Mouse (Mus musculus) lung, embryonic 14.5 days (tissue): ENCODE data around the gene Cherp. TPM values are rescaled to one million over a fixed set of nuclear protein-coding genes. Genes with fewer than 3 reads are reported as not detected.

Source experiments
- ATAC-seq: fragments of 200-750 bp; cut with Nextera tagmentation; 2 replicates; pipeline ENCODE4 v1.8.0; 2017; ENCODE audit warnings: mild to moderate bottlenecking, moderate TSS enrichment, moderate library complexity; ENCODE audit not compliant: insufficient read depth
- DNase-seq: peaks from one replicate; pipeline ENCODE4 v3.0.0-alpha.2; 2015
- H3K27ac ChIP-seq: fragments of 300-500 bp; sonication (generic); 2 replicates; pipeline ENCODE4 v1.5.1; 2014; ENCODE audit warnings: low read depth, mild to moderate bottlenecking, moderate library complexity
- H3K27me3 ChIP-seq: fragments of 300-500 bp; sonication (generic); 2 replicates; pipeline ENCODE4 v1.6.1; 2014; ENCODE audit warnings: low read length, control low read depth; ENCODE audit not compliant: insufficient read depth
- H3K36me3 ChIP-seq: fragments of 300-500 bp; sonication (generic); 2 replicates; pipeline ENCODE4 v1.6.1; 2014; ENCODE audit warnings: control low read depth; ENCODE audit not compliant: insufficient read depth
- H3K4me1 ChIP-seq: fragments of 300-500 bp; sonication (generic); 2 replicates; pipeline ENCODE4 v1.6.1; 2014; ENCODE audit warnings: antibody characterized with exemption, control low read depth; ENCODE audit not compliant: insufficient read depth
- H3K4me2 ChIP-seq: fragments of 300-500 bp; sonication (generic); 2 replicates; pipeline ENCODE4 v1.6.1; 2014; ENCODE audit warnings: mild to moderate bottlenecking
- H3K4me3 ChIP-seq: fragments of 300-500 bp; sonication (generic); 2 replicates; pipeline ENCODE4 v1.5.1; 2014; ENCODE audit warnings: low read depth, low read length
- H3K9ac ChIP-seq: fragments of 300-500 bp; sonication (generic); 2 replicates; pipeline ENCODE4 v1.6.1; 2014
- H3K9me3 ChIP-seq: fragments of 300-500 bp; sonication (generic); 2 replicates; pipeline ENCODE4 v1.6.1; 2016; ENCODE audit warnings: low read depth, low read length, control low read depth
- CTCF ChIP-seq: IDR thresholded peaks from 2 replicates; pipeline ENCODE4 v1.5.1; 2016; ENCODE audit warnings: antibody characterized with exemption, low read depth
- WGBS: fragments of 180-500 bp; shearing (Covaris S2); extraction: QIAGEN DNeasy Blood & Tissue Kit; methylation state at CpG from one replicate; pipeline ENCODE4 v1.1.7; 2014; 5-methylcytosine and 5-hydroxymethylcytosine counted together
- polyA plus RNA-seq: library from polyadenylated mRNA; unstranded; fragments of >200 nt; fragmentation: Nextera tagmentation; extraction: Ambion mirVana; gene quantifications from 2 replicates; pipeline ENCODE4 v1.2.1, GENCODE M21; 2014

The Cherp gene
- polyA plus RNA-seq, 1 experiment from 2014 or later: 80.2 TPM

- Histone ChIP-seq H3K27ac (peak overlapping the region; percentile 71; the same call in 1 of the 2 replicates), H3K4me1 (peaks cover 5% of the 10 kb centered on the region; the same call in 1 of the 2 replicates), H3K27me3 (no peaks in the 10 kb centered on the region), H3K9ac (peak overlapping the region; percentile 62), H3K9me3 (no peaks in the 10 kb centered on the region), H3K4me3 (peak overlapping the region; percentile 96), H3K4me2 (peak overlapping the region; percentile 88), H3K36me3 (peaks cover 52% of the 10 kb centered on the region)
- TF ChIP-seq CTCF: no peak
- DNase-seq (peak; percentile 10), ATAC-seq (no peak)
- WGBS: 12% methylated on average over 8 of the region's 8 CpGs
Measured at GRCm38 (mm10) chr8:72493381-72493780, 18.4 kb upstream of the Cherp start.

- Histone ChIP-seq H3K27me3 (no peaks in the 10 kb centered on the region), H3K4me2 (peak overlapping the region; percentile 94), H3K9me3 (no peaks in the 10 kb centered on the region), H3K4me3 (peak overlapping the region; percentile 96), H3K4me1 (peaks cover 5% of the 10 kb centered on the region; the same call in 1 of the 2 replicates), H3K27ac (peak overlapping the region; percentile 73; the same call in 1 of the 2 replicates), H3K36me3 (peaks cover 58% of the 10 kb centered on the region), H3K9ac (peak overlapping the region; percentile 84)
- TF ChIP-seq CTCF: no peak
- WGBS: under 1% methylated on average over 48 of the region's 56 CpGs
- DNase-seq (peak; percentile 100), ATAC-seq (peak; percentile 96)
Measured at GRCm38 (mm10) chr8:72492622-72493081, 17.6 kb upstream of the Cherp start.

GRCm38 (mm10) chr8:72491680-72492621 lies 16.9 kb upstream of the Cherp start, which contains the start of gene Slc35e1:
Slc35e1 (minus strand) TSS chr8:72492614.
- Histone ChIP-seq H3K36me3 (peaks cover 58% of the 10 kb centered on the region), H3K27ac (peak within 1 kb of the TSS; percentile 73; the same call in 1 of the 2 replicates), H3K4me3 (peak within 1 kb of the TSS; percentile 96), H3K4me1 (peaks cover 5% of the 10 kb centered on the region; the same call in 1 of the 2 replicates), H3K9ac (peak within 1 kb of the TSS; percentile 84), H3K9me3 (no peaks in the 10 kb centered on the region), H3K27me3 (no peaks in the 10 kb centered on the region), H3K4me2 (peak within 1 kb of the TSS; percentile 94)
- under 1% methylated on average over 88 of the region's 98 CpGs for WGBS
- no peak for TF ChIP-seq CTCF
- peak; percentile 45 for ATAC-seq
- DNase-seq: peak; percentile 52

GRCm38 (mm10) chr8:72491017-72491416 lies 16.0 kb upstream of the Cherp start:
- Histone ChIP-seq H3K4me1 (peaks cover 5% of the 10 kb centered on the region; the same call in 1 of the 2 replicates), H3K27ac (no peak overlapping the region), H3K4me3 (peak overlapping the region; percentile 96), H3K4me2 (peak overlapping the region; percentile 94), H3K9me3 (no peaks in the 10 kb centered on the region), H3K27me3 (no peaks in the 10 kb centered on the region), H3K9ac (peak overlapping the region; percentile 84), H3K36me3 (peaks cover 58% of the 10 kb centered on the region)
- 70% methylated on average over 2 of the region's 2 CpGs for whole genome bisulfite sequencing
- no peak for ATAC-seq
- DNase-seq: peak; percentile 41
- TF ChIP-seq CTCF: no peak

- no peak for ATAC-seq
- H3K9ac ChIP-seq: no peak overlapping the region
- no peaks in the 10 kb centered on the region for H3K4me1 ChIP-seq
- no peak for TF ChIP-seq CTCF
- H3K36me3 ChIP-seq: peaks cover 72% of the 10 kb centered on the region
- DNase-seq: no peak
- no peaks in the 10 kb centered on the region for H3K9me3 ChIP-seq
- H3K4me2 ChIP-seq: no peak overlapping the region
- H3K27ac ChIP-seq: no peak overlapping the region
- H3K4me3 ChIP-seq: no peak overlapping the region
- H3K27me3 ChIP-seq: no peaks in the 10 kb centered on the region
Measured at GRCm38 (mm10) chr8:72487014-72487413, 12.0 kb upstream of the Cherp start.

GRCm38 (mm10) chr8:72485456-72486199 lies 10.6 kb upstream of the Cherp start:
- DNase-seq: peak; percentile 82

More at GRCm38 (mm10) chr8:72485456-72486199, 10.6 kb upstream of the Cherp start:
- no peak overlapping the region for H3K4me3 ChIP-seq
- no peak overlapping the region for H3K4me2 ChIP-seq
- WGBS: 68% methylated on average over 6 of the region's 6 CpGs
- peak; percentile 64 for ATAC-seq
- TF ChIP-seq CTCF: no peak; the same call in 1 of the 2 replicates
- no peaks in the 10 kb centered on the region for H3K4me1 ChIP-seq
- no peak overlapping the region; the same call in 1 of the 2 replicates for H3K27ac ChIP-seq
- no peak overlapping the region for H3K9ac ChIP-seq
- H3K27me3 ChIP-seq: no peaks in the 10 kb centered on the region
- H3K36me3 ChIP-seq: peaks cover 85% of the 10 kb centered on the region
- no peaks in the 10 kb centered on the region for H3K9me3 ChIP-seq
